Mouse (Mus musculus) midbrain, embryonic 10.5 days (tissue): Measurements from ENCODE around the gene Adam11. TPM values are rescaled to one million over a fixed set of nuclear protein-coding genes. Genes with fewer than 3 reads are reported as not detected.

Source experiments
- DNase-seq: peaks from one replicate; pipeline ENCODE4 v3.0.0-alpha.2; 2017; ENCODE audit warnings: low spot score
- H3K27ac ChIP-seq: fragments of 300-500 bp; sonication (generic); replicated peaks from 2 replicates; pipeline ENCODE4 v1.5.1; 2016; ENCODE audit warnings: mild to moderate bottlenecking
- H3K27me3 ChIP-seq: fragments of 300-500 bp; sonication (generic); 2 replicates; pipeline ENCODE4 v1.6.1; 2016; ENCODE audit warnings: low read depth, mild to moderate bottlenecking; ENCODE audit not compliant: poor library complexity, severe bottlenecking
- H3K36me3 ChIP-seq: fragments of 300-500 bp; sonication (generic); 2 replicates; pipeline ENCODE4 v1.6.1; 2016; ENCODE audit warnings: mild to moderate bottlenecking, moderate library complexity
- H3K4me1 ChIP-seq: fragments of 300-500 bp; sonication (generic); 2 replicates; pipeline ENCODE4 v1.6.1; 2016
- H3K4me3 ChIP-seq: fragments of 300-500 bp; sonication (generic); 2 replicates; pipeline ENCODE4 v1.5.1; 2016; ENCODE audit warnings: mild to moderate bottlenecking, moderate library complexity
- H3K9me3 ChIP-seq: fragments of 300-500 bp; sonication (generic); replicated peaks from 2 replicates; pipeline ENCODE4 v1.6.1; 2016; ENCODE audit warnings: mild to moderate bottlenecking
- WGBS: fragments of 180-500 bp; shearing (Covaris S2); methylation state at CpG from one replicate; pipeline ENCODE4 v1.1.7; 2016; 5-methylcytosine and 5-hydroxymethylcytosine counted together
- polyA plus RNA-seq: library from polyadenylated mRNA; unstranded; fragments of >200 nt; fragmentation: Nextera tagmentation; extraction: Ambion mirVana; gene quantifications from 2 replicates; pipeline ENCODE4 v1.2.1, GENCODE M21; 2016

The Adam11 gene
- polyA plus RNA-seq, 1 experiment from 2014 or later: 10.7 TPM

- Histone ChIP-seq H3K27ac (peak overlapping the region; percentile 49), H3K27me3 (peaks cover 56% of the 10 kb centered on the region), H3K4me1 (peaks cover 28% of the 10 kb centered on the region), H3K4me3 (peak overlapping the region; percentile 27), H3K9me3 (no peaks in the 10 kb centered on the region), H3K36me3 (no peaks in the 10 kb centered on the region)
- peak; percentile 41 for DNase-seq
- 10% methylated on average over 22 of the region's 22 CpGs for WGBS
Observed at GRCm38 (mm10) chr11:102741129-102741950, 19.9 kb upstream of the Adam11 start.

- no peak for DNase-seq
- H3K4me1 ChIP-seq: peaks cover 28% of the 10 kb centered on the region
- WGBS: 67% methylated on average over 7 of the region's 7 CpGs
- no peaks in the 10 kb centered on the region for H3K36me3 ChIP-seq
- no peak overlapping the region for H3K27ac ChIP-seq
- H3K27me3 ChIP-seq: peaks cover 56% of the 10 kb centered on the region
- no peaks in the 10 kb centered on the region for H3K9me3 ChIP-seq
- no peak overlapping the region for H3K4me3 ChIP-seq
Observed at GRCm38 (mm10) chr11:102742066-102742465, 19.2 kb upstream of the Adam11 start.

- H3K4me1 ChIP-seq: peaks cover 28% of the 10 kb centered on the region
- WGBS: 76% methylated on average over 5 of the region's 5 CpGs
- H3K27ac ChIP-seq: no peak overlapping the region
- H3K4me3 ChIP-seq: no peak overlapping the region
- H3K9me3 ChIP-seq: no peaks in the 10 kb centered on the region
- no peak for DNase-seq
- peaks cover 55% of the 10 kb centered on the region for H3K27me3 ChIP-seq
- no peaks in the 10 kb centered on the region for H3K36me3 ChIP-seq
Observed at GRCm38 (mm10) chr11:102742843-102743242, 18.4 kb upstream of the Adam11 start.

- Histone ChIP-seq H3K27ac (no peak overlapping the region), H3K4me1 (peaks cover 23% of the 10 kb centered on the region), H3K9me3 (no peaks in the 10 kb centered on the region), H3K36me3 (no peaks in the 10 kb centered on the region), H3K27me3 (peaks cover 37% of the 10 kb centered on the region), H3K4me3 (no peak overlapping the region)
- DNase-seq: no peak
- WGBS: 88% methylated on average over 3 of the region's 3 CpGs
Observed at GRCm38 (mm10) chr11:102744746-102745145, 16.5 kb upstream of the Adam11 start.

- no peak for DNase-seq
- 75% methylated on average over 1 of the region's 1 CpGs for WGBS
- H3K9me3 ChIP-seq: no peaks in the 10 kb centered on the region
- H3K36me3 ChIP-seq: no peaks in the 10 kb centered on the region
- H3K4me3 ChIP-seq: no peak overlapping the region
- H3K27ac ChIP-seq: no peak overlapping the region
- H3K27me3 ChIP-seq: peaks cover 19% of the 10 kb centered on the region
- peaks cover 25% of the 10 kb centered on the region for H3K4me1 ChIP-seq
Observed at GRCm38 (mm10) chr11:102747866-102748265, 13.4 kb upstream of the Adam11 start.

- 82% methylated on average over 4 of the region's 4 CpGs for WGBS
- DNase-seq: no peak
- Histone ChIP-seq H3K4me3 (no peak overlapping the region), H3K9me3 (no peaks in the 10 kb centered on the region), H3K27me3 (peaks cover 14% of the 10 kb centered on the region), H3K36me3 (no peaks in the 10 kb centered on the region), H3K27ac (no peak overlapping the region), H3K4me1 (peaks cover 30% of the 10 kb centered on the region)
Observed at GRCm38 (mm10) chr11:102748381-102748780, 12.9 kb upstream of the Adam11 start.

GRCm38 (mm10) chr11:102749712-102750111 is 11.5 kb upstream of the Adam11 start:
- Histone ChIP-seq H3K27me3 (peaks cover 17% of the 10 kb centered on the region), H3K9me3 (no peaks in the 10 kb centered on the region), H3K36me3 (no peaks in the 10 kb centered on the region), H3K4me3 (no peak overlapping the region), H3K27ac (peak overlapping the region; percentile 63), H3K4me1 (peaks cover 37% of the 10 kb centered on the region)
- no peak for DNase-seq
- WGBS: 80% methylated on average over 2 of the region's 2 CpGs

- DNase-seq: no peak
- Histone ChIP-seq H3K4me1 (peaks cover 47% of the 10 kb centered on the region), H3K27me3 (peaks cover 32% of the 10 kb centered on the region), H3K36me3 (no peaks in the 10 kb centered on the region), H3K4me3 (no peak overlapping the region), H3K9me3 (no peaks in the 10 kb centered on the region), H3K27ac (peak overlapping the region; percentile 77)
- WGBS: 73% methylated on average over 13 of the region's 13 CpGs
Observed at GRCm38 (mm10) chr11:102752896-102753590, 8.2 kb upstream of the Adam11 start.

- H3K4me3 ChIP-seq: 0 out of 2 replicates have a peak overlapping the region, but pooled peaks have one; percentile 27
- DNase-seq: no peak
- no peaks in the 10 kb centered on the region for H3K36me3 ChIP-seq
Observed at GRCm38 (mm10) chr11:102753591-102754324, 7.5 kb upstream of the Adam11 start.

GRCm38 (mm10) chr11:102754416-102754815 is 6.8 kb upstream of the Adam11 start:
- DNase-seq: no peak
- Histone ChIP-seq H3K27ac (peak overlapping the region; percentile 77), H3K4me3 (0 out of 2 replicates have a peak overlapping the region, but pooled peaks have one; percentile 27), H3K9me3 (no peaks in the 10 kb centered on the region), H3K4me1 (peaks cover 47% of the 10 kb centered on the region), H3K36me3 (no peaks in the 10 kb centered on the region), H3K27me3 (peaks cover 42% of the 10 kb centered on the region)
- 66% methylated on average over 4 of the region's 4 CpGs for whole genome bisulfite sequencing

More at GRCm38 (mm10) chr11:102753591-102754324, 7.5 kb upstream of the Adam11 start:
- peaks cover 47% of the 10 kb centered on the region for H3K4me1 ChIP-seq
- WGBS: 57% methylated on average over 18 of the region's 18 CpGs
- H3K27me3 ChIP-seq: peaks cover 36% of the 10 kb centered on the region
- no peaks in the 10 kb centered on the region for H3K9me3 ChIP-seq
- peak overlapping the region; percentile 77 for H3K27ac ChIP-seq

GRCm38 (mm10) chr11:102755391-102755790 is 5.8 kb upstream of the Adam11 start:
- Histone ChIP-seq H3K27ac (0 out of 2 replicates have a peak overlapping the region, but pooled peaks have one; percentile 77), H3K36me3 (no peaks in the 10 kb centered on the region), H3K9me3 (no peaks in the 10 kb centered on the region), H3K27me3 (peaks cover 52% of the 10 kb centered on the region), H3K4me3 (no peak overlapping the region), H3K4me1 (peaks cover 39% of the 10 kb centered on the region)
- WGBS: 77% methylated on average over 7 of the region's 7 CpGs
- DNase-seq: no peak

- WGBS: 82% methylated on average over 2 of the region's 2 CpGs
- DNase-seq: no peak
- no peaks in the 10 kb centered on the region for H3K36me3 ChIP-seq
- no peaks in the 10 kb centered on the region for H3K9me3 ChIP-seq
- H3K4me1 ChIP-seq: peaks cover 47% of the 10 kb centered on the region
- no peak overlapping the region for H3K27ac ChIP-seq
- H3K4me3 ChIP-seq: no peak overlapping the region
- H3K27me3 ChIP-seq: peaks cover 70% of the 10 kb centered on the region
Observed at GRCm38 (mm10) chr11:102758977-102759376, 2.3 kb upstream of the Adam11 start.
